Mouse (Mus musculus): Measurements from ENCODE around the gene Spsb2. TPM values are rescaled to one million over a fixed set of nuclear protein-coding genes. Genes with fewer than 3 reads are reported as not detected.

Spsb2 gene
- polyA plus RNA-seq, 1 experiment: 7.3 TPM

DNA sequence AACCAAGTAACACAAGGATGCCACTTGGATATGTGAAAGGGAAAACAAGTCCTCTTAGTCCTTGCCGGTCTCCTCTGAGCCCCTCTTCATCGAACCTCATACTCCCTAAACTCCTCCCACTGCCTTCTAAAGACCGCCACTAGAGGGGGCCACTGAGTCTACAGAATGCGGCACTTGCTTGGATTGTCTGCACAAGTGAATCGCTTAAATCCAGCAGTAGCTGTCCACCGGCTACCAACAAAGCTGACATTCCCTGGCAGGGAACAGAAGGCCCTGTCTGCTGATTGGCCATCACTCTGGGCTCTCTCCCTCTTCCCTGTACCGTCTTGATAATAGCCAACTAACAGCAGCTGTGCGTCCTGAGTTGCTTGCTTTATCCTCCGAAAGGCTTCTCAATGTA is 38.8 kb downstream of the Spsb2 start:
- TF ChIP-seq CTCF (IDR thresholded peaks at IDR 0.05; ENCODE audit: control insufficient read depth, insufficient read depth, low read length) (peak; percentile 85), POLR2A (IDR thresholded peaks at IDR 0.05; ENCODE audit: borderline replicate concordance, control insufficient read depth, low read depth, low read length) (no peak)
- 22% methylated on average over 9 of the region's 9 CpGs for WGBS
- Histone ChIP-seq H3K4me3 (replicated peaks; ENCODE audit: control insufficient read depth, low read depth, low read length) (no peak overlapping the region), H3K4me1 (ENCODE audit: control insufficient read depth, insufficient read depth, low read length) (no peaks in the 10 kb centered on the region), H3K27ac (ENCODE audit: control insufficient read depth, insufficient read depth, low read depth, low read length, poor library complexity) (no peak overlapping the region)

DNA sequence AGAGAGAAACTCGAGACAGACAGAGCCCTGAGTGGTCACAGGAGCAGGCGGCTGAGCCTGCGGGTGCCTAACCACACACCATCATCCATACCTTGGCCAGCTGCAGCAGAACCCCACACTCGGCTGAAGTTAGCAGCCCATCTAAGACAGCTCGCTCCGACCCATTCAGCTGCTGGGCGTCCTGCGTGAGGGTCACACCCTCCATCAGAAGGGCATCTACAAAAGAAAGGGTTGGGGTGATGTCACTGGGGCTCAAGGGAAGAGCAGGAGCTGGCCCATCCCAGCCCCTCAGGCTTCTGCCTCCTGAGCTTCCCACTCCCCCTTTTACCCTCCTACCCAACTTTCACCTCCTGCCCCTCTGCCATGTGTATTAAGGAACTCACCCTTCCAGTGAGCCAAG is 42.1 kb downstream of the Spsb2 start:
- Histone ChIP-seq H3K4me3 (replicated peaks; ENCODE audit: control insufficient read depth, low read depth, low read length) (no peak overlapping the region), H3K4me1 (ENCODE audit: control insufficient read depth, insufficient read depth, low read length) (no peaks in the 10 kb centered on the region), H3K27ac (ENCODE audit: control insufficient read depth, insufficient read depth, low read depth, low read length, poor library complexity) (no peak overlapping the region)
- WGBS: 81% methylated on average over 8 of the region's 8 CpGs
- TF ChIP-seq POLR2A (IDR thresholded peaks at IDR 0.05; ENCODE audit: borderline replicate concordance, control insufficient read depth, low read depth, low read length): no peak
- TF ChIP-seq CTCF (IDR thresholded peaks at IDR 0.05; ENCODE audit: control insufficient read depth, insufficient read depth, low read length): no peak

GRCm38 (mm10) chr6:124854647-124855046 is 46.2 kb downstream of the Spsb2 start:
- H3K27ac ChIP-seq (ENCODE audit: control insufficient read depth, insufficient read depth, low read depth, low read length, poor library complexity): no peak overlapping the region
- WGBS: 63% methylated on average over 12 of the region's 12 CpGs
- no peaks in the 10 kb centered on the region for H3K4me1 ChIP-seq (ENCODE audit: control insufficient read depth, insufficient read depth, low read length)
- no peak for TF ChIP-seq POLR2A (IDR thresholded peaks at IDR 0.05; ENCODE audit: borderline replicate concordance, control insufficient read depth, low read depth, low read length)
- no peak for TF ChIP-seq CTCF (IDR thresholded peaks at IDR 0.05; ENCODE audit: control insufficient read depth, insufficient read depth, low read length)
- H3K4me3 ChIP-seq (replicated peaks; ENCODE audit: control insufficient read depth, low read depth, low read length): no peak overlapping the region

DNA sequence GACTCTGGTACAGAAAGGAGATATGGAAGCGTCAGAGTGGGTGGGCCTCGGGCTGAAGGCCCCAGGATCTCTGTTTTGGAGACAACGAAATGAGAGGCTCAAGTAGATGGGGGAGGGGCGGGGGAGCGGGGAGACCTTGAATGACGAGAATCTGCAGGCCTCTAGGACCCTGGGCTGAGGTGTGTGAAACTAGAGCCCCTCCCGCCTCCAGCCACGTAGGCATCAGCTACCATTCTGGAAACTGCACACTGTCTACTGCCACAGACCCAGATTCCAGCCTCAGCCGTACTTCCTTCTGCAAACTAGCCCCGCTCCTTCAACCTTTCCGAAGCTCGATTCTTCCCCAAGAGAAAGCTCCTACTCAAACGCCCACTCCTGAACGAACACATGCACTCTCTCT is 47.9 kb downstream of the Spsb2 start:
- WGBS: 20% methylated on average over 14 of the region's 14 CpGs
- Histone ChIP-seq H3K27ac (ENCODE audit: control insufficient read depth, insufficient read depth, low read depth, low read length, poor library complexity) (no peak overlapping the region), H3K4me1 (ENCODE audit: control insufficient read depth, insufficient read depth, low read length) (no peaks in the 10 kb centered on the region), H3K4me3 (replicated peaks; ENCODE audit: control insufficient read depth, low read depth, low read length) (no peak overlapping the region)
- TF ChIP-seq POLR2A (IDR thresholded peaks at IDR 0.05; ENCODE audit: borderline replicate concordance, control insufficient read depth, low read depth, low read length): no peak

DNA sequence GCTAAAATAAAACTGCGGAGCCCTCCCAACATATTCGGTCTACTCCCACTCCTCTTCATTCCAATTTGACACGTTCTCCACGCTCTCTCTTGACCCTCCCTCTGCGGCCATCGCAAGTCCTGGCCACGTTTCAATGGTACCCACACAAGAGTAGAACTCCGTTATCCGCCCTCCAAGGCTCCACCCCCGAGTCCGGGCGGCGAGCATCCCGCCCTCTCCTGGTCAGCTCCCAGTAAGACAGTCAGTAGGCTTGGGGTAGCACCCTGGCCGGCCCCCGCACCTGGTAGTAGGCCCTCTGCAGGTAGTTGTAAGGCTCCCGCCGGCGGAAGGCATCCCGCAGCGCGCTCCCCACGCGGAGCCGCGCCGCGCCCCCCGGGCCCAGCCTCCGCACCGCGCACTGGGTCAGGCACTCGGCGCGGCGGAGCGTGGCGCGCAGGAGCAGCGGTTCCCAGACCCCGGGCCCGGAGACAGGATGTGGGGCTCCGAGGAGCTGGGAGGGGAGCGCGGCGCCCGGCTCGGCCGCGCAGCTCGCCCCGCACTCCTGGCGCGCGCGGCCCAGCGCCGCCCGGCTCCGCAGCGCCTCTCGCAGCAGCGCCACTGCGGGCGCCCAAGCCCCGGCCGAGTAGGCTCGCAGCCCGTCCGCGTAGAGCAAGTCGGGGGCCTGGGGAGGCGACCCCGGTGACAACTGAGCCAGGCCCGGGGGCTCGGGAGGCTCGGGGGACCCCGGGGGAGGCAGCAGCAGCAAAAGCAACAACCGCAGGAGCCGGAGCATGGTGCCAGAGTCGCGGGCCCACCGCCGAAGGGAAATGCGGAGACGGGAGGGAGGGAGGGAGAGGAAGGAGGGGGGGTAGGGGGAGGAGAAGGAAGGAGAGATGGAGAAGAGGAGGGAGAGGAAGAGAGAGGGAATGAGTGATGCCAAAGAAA is 48.7 kb downstream of the Spsb2 start, which contains the start of gene P3h3:
Gene P3h3 (minus strand): TSS at position 837 of the 924 bp plus-strand sequence.
- TF ChIP-seq POLR2A (IDR thresholded peaks at IDR 0.05; ENCODE audit: borderline replicate concordance, control insufficient read depth, low read depth, low read length) (no peak), CTCF (IDR thresholded peaks at IDR 0.05; ENCODE audit: control insufficient read depth, insufficient read depth, low read length) (peak; percentile 47; the same call in 1 of the 2 replicates)
- 1% methylated on average over 82 of the region's 86 CpGs for WGBS
- Histone ChIP-seq H3K4me1 (ENCODE audit: control insufficient read depth, insufficient read depth, low read length) (no peaks in the 10 kb centered on the region), H3K4me3 (replicated peaks; ENCODE audit: control insufficient read depth, low read depth, low read length) (peak within 1 kb of the TSS; percentile 5), H3K27ac (ENCODE audit: control insufficient read depth, insufficient read depth, low read depth, low read length, poor library complexity) (no peak within 1 kb of the TSS)

GRCm38 (mm10) chr6:124857840-124858530 is 49.5 kb downstream of the Spsb2 start:
- WGBS: 39% methylated on average over 26 of the region's 26 CpGs
- Histone ChIP-seq H3K4me3 (replicated peaks; ENCODE audit: control insufficient read depth, low read depth, low read length) (no peak overlapping the region), H3K4me1 (ENCODE audit: control insufficient read depth, insufficient read depth, low read length) (no peaks in the 10 kb centered on the region), H3K27ac (ENCODE audit: control insufficient read depth, insufficient read depth, low read depth, low read length, poor library complexity) (no peak overlapping the region)
- no peak for TF ChIP-seq POLR2A (IDR thresholded peaks at IDR 0.05; ENCODE audit: borderline replicate concordance, control insufficient read depth, low read depth, low read length)
- no peak for TF ChIP-seq CTCF (IDR thresholded peaks at IDR 0.05; ENCODE audit: control insufficient read depth, insufficient read depth, low read length)

GRCm38 (mm10) chr6:124858561-124859318 is 50.3 kb downstream of the Spsb2 start:
- no peaks in the 10 kb centered on the region for H3K4me1 ChIP-seq (ENCODE audit: control insufficient read depth, insufficient read depth, low read length)
- TF ChIP-seq POLR2A (IDR thresholded peaks at IDR 0.05; ENCODE audit: borderline replicate concordance, control insufficient read depth, low read depth, low read length) (no peak), CTCF (IDR thresholded peaks at IDR 0.05; ENCODE audit: control insufficient read depth, insufficient read depth, low read length) (no peak)
- WGBS: 75% methylated on average over 28 of the region's 28 CpGs
- H3K4me3 ChIP-seq (replicated peaks; ENCODE audit: control insufficient read depth, low read depth, low read length): no peak overlapping the region
- no peak overlapping the region for H3K27ac ChIP-seq (ENCODE audit: control insufficient read depth, insufficient read depth, low read depth, low read length, poor library complexity)

DNA sequence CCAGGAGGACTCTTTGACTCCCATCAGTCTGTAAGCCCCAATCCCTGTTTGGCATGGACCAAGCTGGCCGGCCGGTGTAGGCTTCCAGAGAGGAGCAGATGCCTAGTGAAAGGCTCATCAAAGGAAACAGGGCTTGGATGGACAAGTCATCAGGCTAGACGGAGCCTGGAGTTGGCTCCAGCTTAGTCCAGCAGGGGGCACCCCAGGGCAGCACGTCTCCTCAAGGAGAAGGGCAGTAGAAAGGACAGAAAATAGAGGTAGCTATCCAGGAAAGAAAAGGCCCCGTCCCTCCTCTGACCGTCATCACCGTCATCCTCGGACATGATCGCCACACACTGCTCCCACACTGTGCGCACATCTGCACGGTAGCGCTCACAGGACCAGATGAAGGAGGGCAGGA is 51.3 kb downstream of the Spsb2 start:
- TF ChIP-seq POLR2A (IDR thresholded peaks at IDR 0.05; ENCODE audit: borderline replicate concordance, control insufficient read depth, low read depth, low read length): no peak
- peak; percentile 92 for TF ChIP-seq CTCF (IDR thresholded peaks at IDR 0.05; ENCODE audit: control insufficient read depth, insufficient read depth, low read length)
- no peak overlapping the region for H3K4me3 ChIP-seq (replicated peaks; ENCODE audit: control insufficient read depth, low read depth, low read length)
- H3K4me1 ChIP-seq (ENCODE audit: control insufficient read depth, insufficient read depth, low read length): no peaks in the 10 kb centered on the region
- H3K27ac ChIP-seq (ENCODE audit: control insufficient read depth, insufficient read depth, low read depth, low read length, poor library complexity): no peak overlapping the region
- 7% methylated on average over 12 of the region's 12 CpGs for WGBS

Other genes starting within 250 kb of the Spsb2 start
- not detected in 2 replicates for gene C1rb, start 238.4 kb upstream of the Spsb2 start, polyA plus RNA-seq (2011; ENCODE audit: insufficient read depth, insufficient read length, low replicate concordance, missing spikeins)
- gene C1s2, start 172.6 kb upstream of the Spsb2 start, polyA plus RNA-seq (2011; ENCODE audit: insufficient read depth, insufficient read length, low replicate concordance, missing spikeins): not detected in 2 replicates
- 67.0 and 77.5 TPM in 2 replicates for gene Lpcat3, start 145.6 kb upstream of the Spsb2 start, polyA plus RNA-seq (2011; ENCODE audit: insufficient read depth, insufficient read length, low replicate concordance, missing spikeins)
- gene Emg1, start 96.5 kb upstream of the Spsb2 start, polyA plus RNA-seq (2011; ENCODE audit: insufficient read depth, insufficient read length, low replicate concordance, missing spikeins): 101 and 149 TPM in 2 replicates
- 143 and 213 TPM in 2 replicates for gene Phb2, start 96.3 kb upstream of the Spsb2 start, polyA plus RNA-seq (2011; ENCODE audit: insufficient read depth, insufficient read length, low replicate concordance, missing spikeins)
- gene Ptpn6, start 69.9 kb upstream of the Spsb2 start, polyA plus RNA-seq (2011; ENCODE audit: insufficient read depth, insufficient read length, low replicate concordance, missing spikeins): 239 and 439 TPM in 2 replicates
- 138 and 208 TPM in 2 replicates for gene Grcc10, start 67.3 kb upstream of the Spsb2 start, polyA plus RNA-seq (2011; ENCODE audit: insufficient read depth, insufficient read length, low replicate concordance, missing spikeins)
- gene Gm45234, start 52.6 kb upstream of the Spsb2 start, polyA plus RNA-seq (2011; ENCODE audit: insufficient read depth, insufficient read length, low replicate concordance, missing spikeins): not detected in 2 replicates
- 11.3 and 19.1 TPM in 2 replicates for gene Atn1, start 52.1 kb upstream of the Spsb2 start, polyA plus RNA-seq (2011; ENCODE audit: insufficient read depth, insufficient read length, low replicate concordance, missing spikeins)
- gene Eno2, start 39.0 kb upstream of the Spsb2 start, polyA plus RNA-seq (2011; ENCODE audit: insufficient read depth, insufficient read length, low replicate concordance, missing spikeins): 0.68 and 1.4 TPM in 2 replicates
- gene Lrrc23, start 28.9 kb upstream of the Spsb2 start, polyA plus RNA-seq (2011; ENCODE audit: insufficient read depth, insufficient read length, low replicate concordance, missing spikeins): not detected in 2 replicates
- gene Tpi1, start 5.6 kb downstream of the Spsb2 start, polyA plus RNA-seq (2011; ENCODE audit: insufficient read depth, insufficient read length, low replicate concordance, missing spikeins): 97.5 and 152 TPM in 2 replicates
- 44.1 and 53.9 TPM in 2 replicates for gene Usp5, start 20.8 kb downstream of the Spsb2 start, polyA plus RNA-seq (2011; ENCODE audit: insufficient read depth, insufficient read length, low replicate concordance, missing spikeins)
- gene Cdca3, start 20.9 kb downstream of the Spsb2 start, polyA plus RNA-seq (2011; ENCODE audit: insufficient read depth, insufficient read length, low replicate concordance, missing spikeins): 131 and 148 TPM in 2 replicates
- gene Gnb3, start 31.6 kb downstream of the Spsb2 start, polyA plus RNA-seq (2011; ENCODE audit: insufficient read depth, insufficient read length, low replicate concordance, missing spikeins): 3.3 TPM in 1 of 2 replicates, not detected in the other
- gene P3h3, start 49.1 kb downstream of the Spsb2 start, polyA plus RNA-seq (2011; ENCODE audit: insufficient read depth, insufficient read length, low replicate concordance, missing spikeins): 0.59 and 2.7 TPM in 2 replicates
- 0.56 and 2.4 TPM in 2 replicates for gene Gpr162, start 55.3 kb downstream of the Spsb2 start, polyA plus RNA-seq (2011; ENCODE audit: insufficient read depth, insufficient read length, low replicate concordance, missing spikeins)
- gene Cd4, start 79.6 kb downstream of the Spsb2 start, polyA plus RNA-seq (2011; ENCODE audit: insufficient read depth, insufficient read length, low replicate concordance, missing spikeins): 3.5 and 3.6 TPM in 2 replicates
- 2.9 and 7.6 TPM in 2 replicates for gene Lag3, start 103.0 kb downstream of the Spsb2 start, polyA plus RNA-seq (2011; ENCODE audit: insufficient read depth, insufficient read length, low replicate concordance, missing spikeins)
- gene Ptms, start 111.4 kb downstream of the Spsb2 start, polyA plus RNA-seq (2011; ENCODE audit: insufficient read depth, insufficient read length, low replicate concordance, missing spikeins): 157 and 192 TPM in 2 replicates
- 45.8 and 74.0 TPM in 2 replicates for gene Mlf2, start 122.7 kb downstream of the Spsb2 start, polyA plus RNA-seq (2011; ENCODE audit: insufficient read depth, insufficient read length, low replicate concordance, missing spikeins)
- 18.1 and 33.0 TPM in 2 replicates for gene Cops7a, start 156.9 kb downstream of the Spsb2 start, polyA plus RNA-seq (2011; ENCODE audit: insufficient read depth, insufficient read length, low replicate concordance, missing spikeins)
- 3.4 TPM in 1 of 2 replicates, not detected in the other for gene Pianp, start 188.0 kb downstream of the Spsb2 start, polyA plus RNA-seq (2011; ENCODE audit: insufficient read depth, insufficient read length, low replicate concordance, missing spikeins)
- 26.2 and 46.0 TPM in 2 replicates for gene Zfp384, start 200.5 kb downstream of the Spsb2 start, polyA plus RNA-seq (2011; ENCODE audit: insufficient read depth, insufficient read length, low replicate concordance, missing spikeins)
- 19.6 and 42.0 TPM in 2 replicates for gene Ing4, start 231.1 kb downstream of the Spsb2 start, polyA plus RNA-seq (2011; ENCODE audit: insufficient read depth, insufficient read length, low replicate concordance, missing spikeins)
- gene Acrbp, start 241.0 kb downstream of the Spsb2 start, polyA plus RNA-seq (2011; ENCODE audit: insufficient read depth, insufficient read length, low replicate concordance, missing spikeins): 24.3 and 45.9 TPM in 2 replicates